Mouse (Mus musculus) lung, postnatal 4 days (tissue): ENCODE measurements around the gene Tardbp.
A peak's percentile ranks its signal among the peaks of the same experiment; 100 is the strongest.

Source experiments
- DNase-seq, 2 experiments: peaks; one replicate each; pipeline ENCODE4 v3.0.0; 2021

The Tardbp gene

DNA sequence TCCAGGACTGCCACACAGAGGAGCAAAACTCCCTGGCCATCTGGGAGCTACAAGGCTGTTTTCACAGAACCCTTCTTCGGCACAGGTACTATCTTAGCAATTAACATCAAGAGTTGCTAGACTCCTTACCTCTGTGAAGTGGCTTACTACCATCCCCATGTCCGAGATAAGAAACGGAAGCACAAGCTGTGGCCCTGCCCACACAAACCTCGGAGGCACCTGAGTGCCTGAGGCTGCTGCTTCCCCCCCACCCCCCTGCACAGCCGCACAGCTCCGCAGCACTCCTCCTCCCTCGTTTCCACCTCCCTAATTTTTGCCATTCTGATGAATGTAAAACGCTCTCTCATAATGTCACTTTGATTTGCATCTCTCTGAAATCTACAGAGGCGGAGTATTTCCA, 11.5 kb upstream of the Tardbp start:
- no peak for DNase-seq

DNA sequence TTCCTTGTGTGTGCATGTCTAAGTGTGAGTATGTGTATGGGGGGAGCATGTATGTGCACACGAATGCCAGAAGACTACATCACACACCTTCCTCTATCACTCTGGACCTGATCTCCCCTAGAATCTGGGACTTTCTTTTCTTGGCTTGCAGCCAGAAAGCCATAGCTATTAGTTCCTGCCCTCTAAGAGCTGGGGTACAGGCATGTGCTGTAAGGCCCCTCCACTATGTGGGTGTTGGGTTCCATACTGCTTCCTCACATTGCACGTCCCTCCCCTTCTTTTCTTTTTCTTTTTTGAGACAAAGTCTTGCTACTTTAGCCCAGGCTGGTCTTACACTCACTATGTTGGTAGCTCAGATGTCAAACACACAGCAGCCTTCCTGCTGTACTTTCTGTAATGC, 8.5 kb upstream of the Tardbp start:
- DNase-seq = no peak

DNA sequence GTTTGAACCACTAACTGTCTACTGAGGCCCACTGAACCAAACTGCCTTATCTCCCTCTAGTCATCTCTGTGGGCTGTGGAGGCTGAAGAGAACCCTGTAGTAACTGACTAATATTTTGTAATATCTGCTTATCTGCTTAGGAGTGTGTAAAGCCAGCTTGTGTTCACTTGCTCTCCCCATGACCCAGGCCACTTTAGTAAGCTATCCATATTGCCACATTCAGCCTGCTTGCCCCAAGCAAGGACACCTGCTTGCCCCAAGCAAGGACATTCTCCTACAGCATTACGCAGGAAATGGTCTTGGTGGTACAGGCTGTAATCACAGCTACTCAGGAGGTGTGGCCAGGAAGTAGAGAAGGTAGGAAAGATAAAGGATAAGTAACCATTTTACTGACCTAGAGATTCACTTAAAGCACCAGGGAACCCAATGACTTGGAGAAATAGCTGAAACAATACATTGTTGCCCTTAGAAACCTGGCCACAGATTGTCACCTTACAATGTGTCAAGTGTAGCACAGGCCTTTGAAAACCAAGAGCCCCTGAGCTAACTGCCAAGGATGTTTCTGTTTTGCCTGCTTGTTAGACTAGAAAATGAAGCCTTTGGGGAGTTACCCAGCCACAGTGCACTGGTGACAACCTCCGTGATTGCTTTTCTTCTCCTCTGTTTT, 6.7 kb upstream of the Tardbp start:
- DNase-seq = no peak

DNA sequence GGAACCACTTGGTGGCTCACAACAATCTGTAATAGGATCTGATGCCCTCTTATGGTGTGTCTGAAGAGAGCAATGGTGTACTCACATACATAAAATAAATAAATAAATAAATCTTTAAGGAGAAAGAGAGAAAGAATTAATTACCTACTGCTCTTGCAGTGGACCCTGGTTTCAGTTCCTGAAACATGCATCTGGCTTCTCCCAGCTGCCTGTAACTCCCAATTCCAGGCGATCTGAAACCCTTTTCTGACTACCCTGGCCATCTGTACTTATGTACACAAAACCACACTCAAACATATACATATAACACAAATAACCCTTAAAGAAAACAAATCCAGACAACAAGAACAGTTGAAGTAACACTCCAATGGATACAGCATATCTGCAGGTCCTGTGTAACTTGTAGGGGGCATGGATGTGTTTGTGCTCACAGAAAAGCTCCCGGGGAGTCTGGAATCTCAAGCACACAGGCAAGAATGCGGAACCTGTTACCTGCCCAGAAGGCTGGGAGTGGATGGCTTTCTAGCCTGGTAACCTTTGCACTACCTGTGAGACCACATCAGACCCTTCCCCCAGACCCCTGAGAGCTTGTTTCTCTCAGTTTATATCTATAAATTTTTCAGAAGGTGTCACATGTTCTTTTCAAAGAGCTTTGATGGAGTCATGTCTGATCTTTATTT, 5.3 kb upstream of the Tardbp start:
- DNase-seq = peak; percentile 39 to 47

DNA sequence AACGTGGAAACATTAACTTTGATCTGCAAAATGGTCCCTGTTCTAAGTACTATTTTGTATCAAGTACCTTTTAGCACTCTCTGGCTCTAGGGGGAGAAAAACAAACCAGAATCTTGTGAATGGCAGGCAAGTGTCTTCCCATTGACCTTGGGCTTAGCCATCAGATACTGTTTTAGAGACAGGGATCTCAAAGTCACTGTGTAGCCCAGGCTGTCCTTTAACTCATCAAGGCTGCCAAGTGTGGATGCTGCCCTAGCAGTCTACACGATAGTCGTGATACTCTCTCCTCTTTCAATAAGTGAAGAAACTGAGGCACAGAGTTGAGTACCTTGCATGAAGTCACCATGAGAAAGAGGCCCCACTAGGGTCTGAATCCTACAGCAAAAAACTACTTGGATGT, 427 bp upstream of the Tardbp start:
- no peak for DNase-seq

DNA sequence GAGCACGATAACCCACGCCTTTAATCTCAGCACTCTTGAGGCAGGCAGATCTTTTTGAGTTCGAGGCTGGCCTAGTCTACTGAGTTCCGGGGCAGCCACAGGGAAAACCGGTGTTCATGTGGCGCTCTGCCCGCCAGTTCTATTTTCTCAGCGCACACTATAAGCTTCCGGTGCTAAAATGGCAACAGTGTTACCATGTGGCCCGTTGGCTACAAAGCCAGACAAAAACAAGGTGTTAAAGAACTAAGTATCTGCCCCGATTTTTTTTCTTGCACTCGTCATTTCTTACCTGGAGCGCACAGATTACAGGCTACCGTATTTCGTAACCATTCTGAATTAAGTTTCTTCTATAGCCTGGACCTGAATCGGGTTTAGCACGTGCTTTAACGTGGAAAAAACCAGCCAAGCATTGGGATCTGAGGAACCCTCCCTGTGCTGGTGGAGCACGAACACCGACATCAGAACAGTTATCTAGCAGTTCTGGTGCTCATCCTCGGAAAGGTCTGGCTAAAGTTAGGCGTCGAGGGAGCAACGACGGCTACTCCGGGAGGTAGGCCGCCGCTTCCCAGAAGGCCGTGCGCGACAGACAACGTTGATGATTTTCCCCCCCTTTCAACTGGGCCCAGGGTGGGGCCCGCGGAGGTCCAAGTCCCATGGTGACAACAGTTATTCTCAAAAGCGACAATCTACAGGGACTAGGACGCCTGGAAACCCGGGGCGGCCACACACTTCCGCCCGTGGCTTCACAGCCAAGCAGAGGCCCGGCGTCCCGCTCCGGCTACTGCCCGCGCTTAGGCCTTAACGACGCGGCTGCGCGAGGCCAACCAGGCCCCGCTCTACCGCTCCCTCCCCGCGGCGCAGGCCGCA, 830 bp downstream of the Tardbp start:
- DNase-seq = peak; percentile 38 to 49

DNA sequence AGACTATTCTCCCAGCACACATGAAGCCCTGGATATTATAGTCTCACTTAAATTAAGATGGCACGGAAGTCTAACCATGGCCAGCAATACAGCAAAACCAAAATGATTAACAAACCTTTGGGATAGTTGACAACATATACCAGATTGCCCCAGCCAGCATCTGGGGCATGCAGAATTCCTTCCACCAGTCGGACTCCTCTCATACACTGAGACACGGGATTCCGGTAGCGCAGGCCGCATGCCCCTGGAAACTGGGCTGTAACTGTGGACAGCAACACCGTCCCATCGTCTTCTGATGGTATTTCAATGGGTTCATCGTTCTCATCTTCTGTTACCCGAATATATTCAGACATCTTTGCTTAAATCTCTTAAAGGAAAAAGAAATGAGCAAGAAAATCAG, 1.8 kb downstream of the Tardbp start:
- no peak for DNase-seq

DNA sequence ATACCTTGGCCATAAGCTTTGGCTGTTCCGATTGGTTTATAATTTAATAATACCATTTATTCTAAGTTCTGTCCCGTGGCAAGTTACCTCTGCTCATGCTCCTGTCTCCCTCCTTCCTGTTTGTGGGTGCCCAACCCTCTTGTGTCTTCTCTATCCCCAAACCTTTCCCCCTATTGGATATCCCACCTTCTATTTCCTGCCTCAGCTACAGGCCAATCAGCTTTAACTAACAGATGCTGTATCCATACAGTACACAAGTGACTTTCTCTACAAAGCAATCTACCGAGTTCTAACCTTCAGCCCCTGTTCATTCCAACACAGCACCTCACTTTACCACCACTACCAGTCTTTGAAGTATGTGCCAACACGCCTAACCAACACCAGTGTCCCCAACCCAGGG, 3.2 kb downstream of the Tardbp start:
- no peak for DNase-seq

DNA sequence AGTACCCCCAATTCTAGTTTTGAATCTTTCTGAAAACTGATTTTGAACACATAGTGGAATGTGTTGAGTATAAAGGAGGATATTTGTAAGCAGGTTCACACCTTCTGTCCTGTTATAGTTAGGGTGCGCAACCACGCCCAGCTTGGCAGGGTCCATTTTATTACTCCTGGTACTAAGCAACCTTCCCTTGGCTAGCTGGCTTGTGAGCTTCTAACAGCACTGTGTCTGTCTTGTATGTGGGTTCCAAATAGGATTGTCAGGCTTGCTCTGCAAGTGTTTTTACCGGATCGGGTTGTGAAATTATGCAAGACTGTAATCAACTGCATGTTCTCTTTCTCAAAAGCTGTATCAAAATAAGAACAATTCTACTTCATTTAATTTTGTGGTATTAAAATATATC, 4.3 kb downstream of the Tardbp start:
- no peak for DNase-seq

DNA sequence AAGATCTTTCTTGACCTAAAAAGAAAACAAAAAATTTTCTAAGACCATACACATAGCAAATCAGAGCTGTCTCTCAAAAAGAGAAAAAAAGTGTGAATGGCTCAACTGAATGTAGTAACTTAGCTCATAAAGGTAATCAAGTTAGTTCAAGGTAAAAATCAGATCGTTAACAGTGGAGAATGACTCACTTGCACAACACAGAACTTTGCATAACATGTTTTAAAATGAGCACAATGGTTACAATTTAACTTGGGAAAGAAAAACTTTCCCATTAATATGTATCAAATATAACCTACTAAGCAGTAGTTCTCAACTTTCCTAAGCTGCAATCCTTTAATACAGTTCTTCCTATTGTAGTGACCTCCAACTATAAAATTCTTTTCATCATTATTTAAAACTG, 6.1 kb downstream of the Tardbp start:
- no peak for DNase-seq

DNA sequence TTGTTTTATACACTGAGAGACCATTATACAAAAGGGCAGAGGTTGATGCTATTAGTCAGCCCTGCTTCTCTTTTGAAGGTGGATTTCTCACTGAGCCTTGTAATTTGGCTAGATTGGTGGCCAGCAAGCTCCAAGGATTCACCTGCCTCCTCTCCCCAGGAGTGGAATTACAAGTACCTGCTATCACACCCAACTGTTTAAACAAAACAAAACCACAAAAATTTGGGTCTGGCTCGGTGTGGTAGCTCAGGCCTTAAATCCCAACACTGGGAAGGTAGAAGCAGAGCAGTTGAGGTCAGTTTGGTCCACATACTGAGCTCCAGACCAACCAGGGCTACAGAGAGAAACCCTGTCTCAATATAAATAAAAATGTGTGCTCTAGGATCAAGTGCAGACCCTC, 7.0 kb downstream of the Tardbp start:
- no peak for DNase-seq

DNA sequence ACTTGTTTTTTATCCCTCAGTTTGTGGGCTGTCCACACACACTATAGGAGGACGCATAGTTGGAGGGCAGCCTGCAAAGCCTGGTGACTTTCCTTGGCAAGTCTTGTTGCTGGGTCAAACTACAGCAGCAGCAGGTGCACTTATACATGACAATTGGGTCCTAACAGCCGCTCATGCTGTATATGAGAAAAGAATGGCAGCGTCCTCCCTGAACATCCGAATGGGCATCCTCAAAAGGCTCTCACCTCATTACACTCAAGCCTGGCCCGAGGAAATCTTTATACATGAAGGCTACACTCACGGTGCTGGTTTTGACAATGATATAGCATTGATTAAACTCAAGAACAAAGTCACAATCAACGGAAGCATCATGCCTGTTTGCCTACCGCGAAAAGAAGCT, 13.1 kb downstream of the Tardbp start:
- DNase-seq = no peak

DNA sequence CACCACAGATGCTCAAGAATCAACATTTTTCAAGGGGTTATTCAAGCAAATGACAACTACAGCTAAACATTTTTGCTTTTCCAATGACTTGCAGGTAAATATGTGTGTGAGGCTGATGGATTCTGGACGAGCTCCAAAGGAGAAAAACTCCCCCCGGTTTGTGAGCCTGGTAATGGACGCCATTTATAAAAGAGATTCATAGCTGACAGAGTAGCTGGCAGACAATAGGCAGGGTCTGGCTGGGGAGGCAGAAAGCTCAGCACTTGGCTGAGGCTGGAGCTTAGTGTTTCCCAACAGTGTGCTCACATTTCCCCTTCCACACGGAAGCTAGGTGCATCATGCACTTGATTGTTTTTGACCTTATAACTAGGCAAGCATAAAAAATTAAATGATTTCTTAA, 14.3 kb downstream of the Tardbp start:
- no peak for DNase-seq

DNA sequence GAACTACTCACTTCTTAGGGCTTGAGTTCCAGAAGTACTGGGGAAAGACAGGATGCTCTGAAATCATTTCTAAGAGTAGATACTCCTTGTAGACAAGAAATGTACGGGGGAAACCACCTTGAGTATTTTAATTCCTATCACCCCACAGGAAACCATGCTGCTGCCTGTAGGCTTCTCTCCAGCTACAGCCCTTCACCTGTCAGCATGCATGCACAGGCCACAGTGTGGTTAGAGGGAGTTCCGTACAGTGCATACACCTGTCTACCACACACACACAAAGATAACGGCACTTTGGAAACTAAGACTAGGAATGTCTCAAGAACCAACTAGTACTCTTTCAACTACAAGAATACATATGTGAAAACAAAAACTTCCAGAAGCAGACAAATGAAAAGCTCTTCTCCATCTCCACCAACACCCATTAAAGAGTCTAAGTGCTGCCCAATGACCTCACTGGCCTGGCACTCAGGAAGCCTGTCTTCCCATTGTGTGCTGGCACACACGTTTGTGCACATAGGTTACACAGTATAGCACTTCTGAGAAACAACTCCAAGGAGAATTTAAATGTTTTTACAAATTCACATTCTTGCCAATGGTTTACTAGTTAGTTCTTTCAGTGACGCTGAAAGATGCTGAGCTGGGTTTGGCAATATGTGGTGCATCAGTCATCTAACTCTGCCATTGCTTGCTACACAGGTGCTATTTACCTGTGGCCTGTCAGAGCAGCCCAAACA, 16.0 kb downstream of the Tardbp start:
- DNase-seq = no peak

DNA sequence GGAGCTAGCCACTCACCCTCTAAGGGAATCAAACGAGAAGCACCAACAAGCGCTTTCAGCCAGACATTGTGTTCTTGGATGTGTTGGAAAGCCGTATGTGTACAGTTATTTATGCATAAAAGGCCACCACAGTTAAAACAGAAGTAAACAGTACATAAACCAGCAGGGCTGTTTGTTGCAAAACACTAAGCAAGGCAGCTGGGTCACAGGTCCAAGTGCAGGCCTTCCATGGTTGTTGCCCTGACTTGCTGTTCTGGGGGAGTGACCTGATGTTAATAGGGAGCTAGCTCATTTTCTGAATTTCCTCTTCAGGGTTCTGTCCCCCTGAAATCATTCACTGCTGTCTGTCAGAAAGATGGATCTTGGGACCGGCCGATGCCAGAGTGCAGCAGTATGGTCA, 17.0 kb downstream of the Tardbp start:
- no peak for DNase-seq

DNA sequence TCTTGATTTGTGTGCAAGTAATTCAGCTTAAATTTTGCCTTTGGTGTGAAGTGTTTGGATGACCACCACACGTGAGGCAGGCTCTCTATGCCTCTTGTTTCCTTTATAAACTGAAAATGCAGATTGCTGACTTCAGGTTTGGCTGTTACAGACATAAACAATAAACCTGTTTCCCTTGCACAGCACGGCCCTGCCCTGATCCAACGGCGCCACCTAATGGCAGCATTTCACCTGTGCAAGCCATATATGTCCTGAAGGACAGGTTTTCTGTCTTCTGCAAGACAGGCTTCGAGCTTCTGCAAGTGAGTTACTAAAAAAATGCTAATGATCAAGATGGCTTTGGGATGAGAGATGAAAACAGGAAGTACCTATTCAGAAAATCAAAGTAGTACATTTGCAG, 19.1 kb downstream of the Tardbp start:
- peak; percentile 74 to 84 for DNase-seq

DNA sequence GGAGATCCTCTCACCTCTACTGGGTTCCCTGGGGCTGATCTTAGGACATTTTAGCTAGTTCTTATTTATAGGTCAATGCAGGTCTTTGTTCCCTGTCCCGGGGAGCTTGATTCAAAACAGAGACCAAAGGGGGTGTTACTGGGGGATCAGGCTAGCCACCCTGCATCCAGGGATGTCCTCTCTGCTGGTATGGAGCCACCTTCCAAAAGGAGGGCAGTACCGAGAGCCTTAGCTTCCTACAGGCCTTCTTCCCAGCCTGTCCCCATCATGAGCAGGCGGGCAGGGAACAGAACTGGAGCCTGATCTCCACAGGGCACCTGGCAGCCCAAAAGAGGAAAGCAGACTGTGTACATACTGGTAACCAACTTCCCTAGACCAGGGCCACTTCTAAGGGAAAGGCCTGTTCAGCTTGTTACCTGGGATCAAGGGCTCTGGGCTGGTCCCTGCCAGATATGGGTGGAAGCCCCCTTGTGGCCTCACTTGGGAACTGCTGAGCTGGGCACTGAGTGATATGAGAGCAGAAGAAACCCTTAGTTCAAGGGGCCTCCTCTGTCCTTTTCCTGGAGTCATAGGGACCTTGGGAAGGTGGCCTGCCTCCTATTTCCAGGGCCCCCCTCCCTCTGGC, 22.2 kb downstream of the Tardbp start:
- peak; percentile 65 to 76 for DNase-seq

DNA sequence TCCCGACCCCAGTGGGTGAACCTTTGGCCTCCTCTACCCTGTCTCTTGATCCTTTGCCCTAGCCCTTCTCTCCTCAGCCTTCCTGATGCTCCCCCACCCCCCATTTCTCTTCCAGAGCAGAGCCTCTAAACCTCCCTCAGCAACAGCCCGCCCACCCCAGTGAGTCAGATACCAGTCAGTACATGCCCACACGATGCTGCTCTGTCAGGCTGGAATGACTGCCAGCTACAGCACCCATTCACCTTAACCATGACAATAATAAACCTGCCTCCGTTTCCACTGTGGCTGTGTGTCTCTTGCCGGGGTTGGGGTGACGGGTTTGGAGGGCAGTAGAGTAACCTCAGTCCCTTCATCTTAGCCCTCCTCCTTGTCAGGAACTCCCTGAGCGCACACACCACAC, 22.7 kb downstream of the Tardbp start:
- DNase-seq = peak in 1 of 2 experiments; percentile 10

DNA sequence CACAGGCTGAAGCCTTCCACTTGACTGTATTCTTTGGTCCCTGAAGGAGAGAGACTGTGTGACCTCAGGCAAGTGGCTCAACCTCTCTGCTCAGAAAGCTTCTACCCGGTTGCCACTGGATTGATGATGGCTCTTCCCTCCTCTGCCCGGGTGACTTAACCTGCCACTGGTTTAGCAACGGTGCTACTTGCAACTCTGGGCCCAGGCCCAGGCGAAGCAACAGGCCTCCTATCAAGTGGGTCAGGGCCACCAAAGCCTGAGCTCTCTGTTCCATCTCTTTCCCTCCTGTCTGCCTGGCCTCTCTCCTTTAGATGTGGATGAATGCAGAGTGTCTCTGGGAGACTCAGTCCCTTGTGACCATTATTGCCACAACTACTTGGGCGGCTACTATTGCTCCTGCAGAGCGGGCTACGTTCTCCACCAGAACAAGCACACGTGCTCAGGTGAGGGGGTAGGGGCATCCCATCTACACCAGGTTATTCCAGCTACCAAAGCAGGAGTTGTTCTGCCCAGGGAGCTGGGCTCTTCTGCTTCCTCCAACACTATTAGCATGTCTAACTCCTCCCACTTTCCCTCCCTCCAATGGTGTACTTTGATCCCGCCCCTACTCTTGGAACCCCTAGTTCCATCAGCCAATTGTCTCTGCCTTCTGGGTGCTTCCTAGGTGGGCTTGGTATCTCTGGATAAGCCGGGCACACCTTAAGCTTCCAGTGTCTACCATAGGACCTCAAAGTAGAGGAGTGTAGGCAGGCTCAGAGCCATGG, 23.3 kb downstream of the Tardbp start:
- DNase-seq = peak in 1 of 2 experiments; percentile 15

DNA sequence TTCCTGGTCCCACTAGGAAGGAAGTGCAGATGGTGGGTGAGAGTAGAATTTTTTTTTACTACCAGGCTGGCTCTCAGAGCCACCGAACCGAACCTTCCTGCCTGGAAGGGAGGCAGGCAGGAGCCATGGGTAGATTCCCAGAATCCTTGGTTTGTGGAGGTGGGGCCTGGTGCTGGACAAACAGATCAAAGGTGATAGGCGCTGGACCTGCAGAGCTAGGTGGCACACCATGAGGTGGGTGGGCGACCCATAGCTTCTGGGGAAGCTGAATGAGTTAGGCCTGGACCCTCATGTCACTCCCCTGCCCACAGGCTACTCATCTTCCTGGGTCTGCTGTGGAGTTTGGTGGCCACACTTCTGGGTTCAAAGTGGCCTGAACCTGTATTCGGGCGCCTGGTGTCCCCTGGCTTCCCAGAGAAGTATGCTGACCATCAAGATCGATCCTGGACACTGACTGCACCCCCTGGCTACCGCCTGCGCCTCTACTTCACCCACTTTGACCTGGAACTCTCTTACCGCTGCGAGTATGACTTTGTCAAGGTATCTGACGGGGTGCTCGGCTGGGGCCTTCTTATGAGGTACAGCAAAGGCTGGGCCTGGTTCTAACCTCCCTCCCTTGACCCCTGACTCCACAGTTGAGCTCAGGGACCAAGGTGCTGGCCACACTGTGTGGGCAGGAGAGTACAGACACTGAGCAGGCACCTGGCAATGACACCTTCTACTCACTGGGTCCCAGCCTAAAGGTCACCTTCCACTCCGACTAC, 24.3 kb downstream of the Tardbp start, which contains the start of gene Masp2:
TSS of gene Masp2 (plus strand) at position 198 of the 764 bp plus-strand sequence.
- DNase-seq = peak in 1 of 2 experiments; percentile 11

DNA sequence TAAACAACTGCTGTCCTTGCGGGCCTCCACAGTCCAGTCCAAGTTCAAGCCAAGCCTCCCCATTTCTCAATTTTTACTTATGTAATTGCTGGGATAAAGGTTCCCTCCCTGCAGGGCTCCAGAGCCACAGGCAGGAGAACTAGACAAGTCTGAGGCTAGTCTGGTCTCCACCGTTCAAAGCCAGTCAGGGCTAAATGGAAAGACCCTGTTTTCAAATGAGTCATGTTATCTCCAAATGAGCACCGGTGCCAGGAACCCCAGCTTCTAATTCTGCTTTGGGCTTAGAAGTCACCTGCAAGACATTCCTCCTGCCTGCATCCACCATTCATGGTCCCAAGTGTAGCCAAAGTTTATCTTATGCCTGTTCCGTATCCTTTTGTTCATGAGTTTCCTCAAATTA, 24.9 kb downstream of the Tardbp start:
- peak in 1 of 2 experiments; percentile 5 for DNase-seq
